ENCODE assay signal across 16 mouse cellular contexts in genomic region chr16:56056944-56057590, GRCm38 (mm10). TPM values are rescaled to one million over a fixed set of nuclear protein-coding genes. Genes with fewer than 3 reads are reported as not detected.
DNase-seq lines count a peak whose midpoint lies in the region; ATAC-seq and TF ChIP-seq lines count a peak whose summit lies in the region.
"Had no signal": no experiment of that assay in that cellular context is flagged by ENCODE, and none has a peak within 500 bp of the region (broad histone marks: within the 10 kb centered on the region; RNA-seq: fewer than 3 reads in every experiment).

No protein-coding gene starts in this region.

- H3K27me3 ChIP-seq in forebrain, embryonic 15.5 days = no peaks in the 10 kb centered on the region
- peaks cover 18% of the 10 kb centered on the region; the same call in 1 of the 2 replicates for H3K27me3 ChIP-seq in midbrain, embryonic 13.5 days
- H3K27me3 ChIP-seq: embryonic facial prominence, embryonic 15.5 days; heart, embryonic 12.5 days; liver, embryonic 12.5 days had no signal

- peak; percentile 84 for ATAC-seq in forebrain, embryonic 15.5 days (replicated peaks)
- ATAC-seq in midbrain, embryonic 13.5 days = peak; percentile 96
- ATAC-seq: liver, embryonic 12.5 days had no signal

- H3K4me3 ChIP-seq in forebrain, embryonic 15.5 days = no peak overlapping the region
- no peak overlapping the region for H3K4me3 ChIP-seq in midbrain, embryonic 13.5 days (replicated peaks)
- H3K4me3 ChIP-seq: embryonic facial prominence, embryonic 15.5 days; heart, embryonic 12.5 days; limb, embryonic 10.5 days; liver, embryonic 12.5 days had no signal

- no peak for TF ChIP-seq CTCF in brain, embryonic 14.5 days (IDR thresholded peaks at IDR 0.05; ENCODE audit: borderline replicate concordance, extremely low read depth, insufficient read depth, insufficient read length)

- H3K4me2 ChIP-seq in forebrain, embryonic 15.5 days (replicated peaks) = no peak overlapping the region
- no peak overlapping the region for H3K4me2 ChIP-seq in midbrain, embryonic 13.5 days (replicated peaks)
- H3K4me2 ChIP-seq: embryonic facial prominence, embryonic 15.5 days; heart, embryonic 12.5 days; liver, embryonic 12.5 days had no signal

- WGBS in forebrain, embryonic 15.5 days = 2% methylated on average over 7 of the region's 7 CpGs
- 4% methylated on average over 7 of the region's 7 CpGs for WGBS in midbrain, embryonic 13.5 days

- H3K27ac ChIP-seq in forebrain, embryonic 15.5 days (replicated peaks) = peak overlapping the region; percentile 72
- H3K27ac ChIP-seq in midbrain, embryonic 13.5 days = 0 out of 2 replicates have a peak overlapping the region, but pooled peaks have one; percentile 32
- H3K27ac ChIP-seq: embryonic facial prominence, embryonic 15.5 days; limb, embryonic 10.5 days; liver, embryonic 12.5 days had no signal

- no peak overlapping the region for H3K9ac ChIP-seq in forebrain, embryonic 15.5 days (replicated peaks)
- H3K9ac ChIP-seq in midbrain, embryonic 13.5 days (replicated peaks) = no peak overlapping the region
- H3K9ac ChIP-seq: embryonic facial prominence, embryonic 15.5 days; heart, embryonic 12.5 days; liver, embryonic 12.5 days had no signal

- no peak for TF ChIP-seq POLR2A in brain, embryonic 14.5 days (IDR thresholded peaks at IDR 0.05; ENCODE audit: borderline replicate concordance, extremely low read depth, insufficient read depth, insufficient read length, poor library complexity, severe bottlenecking)

- peak; percentile 57 for DNase-seq in embryo, embryonic 10 days (ENCODE audit: low spot score)
- no peak for DNase-seq in embryo, embryonic 9.5 days (ENCODE audit: extremely low spot score)
- DNase-seq in brain, embryonic 14.5 days (ENCODE audit: low read depth) = peak; percentile 75
- no peak for DNase-seq in cerebellum, adult 11 months
- no peak for DNase-seq in right cerebral cortex, postnatal 14 days
- no peak for DNase-seq in right cerebral cortex, adult 2 months (ENCODE audit: low spot score in 2 of 2)
- DNase-seq: adrenal gland, postnatal 14 days; cerebellum, postnatal 10 days; gastrocnemius, postnatal 25 days; heart, postnatal 36 days had no signal

- no peaks in the 10 kb centered on the region for H3K36me3 ChIP-seq in forebrain, embryonic 15.5 days
- H3K36me3 ChIP-seq in midbrain, embryonic 13.5 days = no peaks in the 10 kb centered on the region
- H3K36me3 ChIP-seq: embryonic facial prominence, embryonic 15.5 days; heart, embryonic 12.5 days; limb, embryonic 10.5 days; liver, embryonic 12.5 days had no signal

- H3K4me1 ChIP-seq in forebrain, embryonic 15.5 days = no peaks in the 10 kb centered on the region
- 0 out of 2 replicates have a peak, but pooled peaks cover 5% of the 10 kb centered on the region for H3K4me1 ChIP-seq in midbrain, embryonic 13.5 days (replicated peaks)
- H3K4me1 ChIP-seq: embryonic facial prominence, embryonic 15.5 days; heart, embryonic 12.5 days; limb, embryonic 10.5 days had no signal

- H3K9me3 ChIP-seq in forebrain, embryonic 15.5 days = no peaks in the 10 kb centered on the region
- no peaks in the 10 kb centered on the region for H3K9me3 ChIP-seq in midbrain, embryonic 13.5 days
- H3K9me3 ChIP-seq: embryonic facial prominence, embryonic 15.5 days; heart, embryonic 12.5 days; limb, embryonic 10.5 days; liver, embryonic 12.5 days had no signal

RNA-seq across cellular contexts. Expression of gene Senp7, which starts 8.9 kb away (rescaled TPM):
- polyA plus RNA-seq in brain, embryonic 14.5 days (2012; rRNA removed) = 40.7 and 45.1 TPM in 2 replicates
- 57.7 and 58.4 TPM in 2 replicates for polyA plus RNA-seq in forebrain, embryonic 15.5 days (2015; fragmentation: Nextera tagmentation; extraction: Ambion mirVana)
- polyA plus RNA-seq in midbrain, embryonic 13.5 days (2015; fragmentation: Nextera tagmentation; extraction: Ambion mirVana) = 65.1 and 73.7 TPM in 2 replicates

RNA-seq across cellular contexts. Expression of gene Trmt10c, which starts 19.4 kb away (rescaled TPM):
- polyA plus RNA-seq in brain, embryonic 14.5 days (2012; rRNA removed) = 7.8 and 8.2 TPM in 2 replicates
- polyA plus RNA-seq in forebrain, embryonic 15.5 days (2015; fragmentation: Nextera tagmentation; extraction: Ambion mirVana) = 25.1 and 25.7 TPM in 2 replicates
- polyA plus RNA-seq in midbrain, embryonic 13.5 days (2015; fragmentation: Nextera tagmentation; extraction: Ambion mirVana) = 23.2 and 23.8 TPM in 2 replicates

RNA-seq across cellular contexts. Expression of gene Pcnp, which starts 27.5 kb away (rescaled TPM):
- 73.9 and 88.9 TPM in 2 replicates for polyA plus RNA-seq in brain, embryonic 14.5 days (2012; rRNA removed)
- polyA plus RNA-seq in forebrain, embryonic 15.5 days (2015; fragmentation: Nextera tagmentation; extraction: Ambion mirVana) = 234 and 248 TPM in 2 replicates
- 259 and 279 TPM in 2 replicates for polyA plus RNA-seq in midbrain, embryonic 13.5 days (2015; fragmentation: Nextera tagmentation; extraction: Ambion mirVana)

Comparison
In these comparisons a context has a peak if more than half of its experiments do, and no peak if none do; other contexts are left out.
1. DNase-seq: peak in embryo, embryonic 10 days (single experiment) and brain, embryonic 14.5 days (single experiment); none in embryo, embryonic 9.5 days (single experiment), cerebellum, adult 11 months (single experiment), right cerebral cortex, postnatal 14 days (single experiment) and right cerebral cortex, adult 2 months (0 of 2).